ENCODE assay signal across 10 mouse cellular contexts in the genomic region with DNA sequence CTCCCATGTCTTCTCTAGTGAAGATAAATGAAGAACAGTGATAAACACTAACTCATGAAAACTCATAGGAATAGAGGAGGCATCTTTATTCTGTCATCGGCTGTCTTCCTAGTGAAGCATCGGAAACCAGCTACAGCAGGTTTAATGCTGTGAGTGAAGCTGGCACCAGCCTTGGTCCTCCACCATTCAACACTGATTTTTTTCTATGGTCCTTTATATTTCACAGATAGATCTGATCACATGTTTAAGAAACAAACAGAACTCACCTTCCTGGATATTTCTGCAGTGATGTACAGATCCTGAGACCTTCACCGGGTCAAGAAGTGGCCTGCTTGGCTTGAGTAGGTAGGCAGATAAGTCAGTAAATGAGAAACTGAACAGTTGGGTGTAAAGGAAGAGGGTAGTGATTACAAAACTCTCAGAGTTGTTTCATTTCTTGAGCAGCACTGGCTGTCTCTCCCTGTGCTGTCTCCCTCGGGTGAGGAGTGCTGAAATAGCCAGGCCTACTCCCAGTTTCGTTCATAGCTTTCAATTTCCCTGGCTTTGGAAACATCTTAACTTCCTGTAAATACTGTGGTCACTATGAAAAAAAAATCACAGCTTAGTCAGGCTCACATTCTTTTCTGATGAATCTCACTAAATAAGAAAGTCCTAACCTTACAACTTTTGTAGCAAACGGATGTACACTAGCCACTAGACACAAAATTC. TPM values are rescaled to one million over a fixed set of nuclear protein-coding genes. Genes with fewer than 3 reads are reported as not detected.
DNase-seq lines count a peak whose midpoint lies in the region; ATAC-seq and TF ChIP-seq lines count a peak whose summit lies in the region.
"Not testable (repeated sequence)": the region's sequence is repeated elsewhere in the genome, so short reads cannot be mapped to it uniquely, and the experiment has no call there.
"Had no signal": no experiment of that assay in that cellular context is flagged by ENCODE, and none has a peak within 500 bp of the region (broad histone marks: within the 10 kb centered on the region; RNA-seq: fewer than 3 reads in every experiment).

Gene Ifi211, minus strand, starts transcription at position 499 of the 708 bp plus-strand sequence.

- intact Hi-C loops in gastrocnemius, postnatal 14 days (cut with DNase I; ENCODE audit: low total_unique reads); heart, postnatal 14 days (cut with DNase I): not testable (repeated sequence)

- not testable (repeated sequence) for TF ChIP-seq CTCF in bone marrow macrophage, adult 2 months (IDR thresholded peaks at IDR 0.05; ENCODE audit: low read depth, low read length)

- peak; percentile 64 for ATAC-seq in monocyte, adult 5-6 weeks (replicated peaks; ENCODE audit: insufficient number of reproducible peaks, low FRiP score, low TSS enrichment, poor library complexity, severe bottlenecking)

- peak; percentile 73 for DNase-seq in Muller cell, postnatal 12 days (ENCODE audit: inconsistent ontology term)
- peak; percentile 21 for DNase-seq in gastrocnemius, postnatal 14 days
- peak; percentile 10 to 20 for DNase-seq in heart, postnatal 14 days
- DNase-seq in kidney, adult 8-10 months = peak; percentile 6 to 40
- DNase-seq in lung, adult 18-20 months = peak; percentile 22 to 24

- not testable (repeated sequence) for TF ChIP-seq POLR2A in bone marrow macrophage, adult 2 months (IDR thresholded peaks at IDR 0.05; ENCODE audit: borderline replicate concordance, low read depth, low read length)

- not testable (repeated sequence) for H3K4me1 ChIP-seq in bone marrow macrophage, adult 2 months (ENCODE audit: control insufficient read depth, insufficient read depth, low read length)

- peak within 1 kb of the TSS; percentile 5; the same call in 1 of the 2 replicates for H3K4me3 ChIP-seq in bone marrow macrophage, adult 2 months (ENCODE audit: insufficient read depth, low read length)

- H3K27ac ChIP-seq in bone marrow macrophage, adult 2 months (ENCODE audit: insufficient read depth, low read depth, low read length) = peak within 1 kb of the TSS; percentile 45

RNA-seq across cellular contexts. Expression of gene Ifi211, which starts in this region (rescaled TPM):
- 104 and 108 TPM in 2 replicates for polyA plus RNA-seq in bone marrow macrophage, adult 2 months (2012; ENCODE audit: insufficient read depth, insufficient read length, missing spikeins)
- total RNA-seq in gastrocnemius, postnatal 14 days (2021) = under 1 TPM; 0.88 to 1.00 TPM
- 1 to 10 TPM in 1 of 2 experiments, under 1 TPM in 1; 0.86 to 1.6 TPM for total RNA-seq in heart, postnatal 14 days (2021)
- total RNA-seq in monocyte, adult 5-6 weeks (2017) = 14.3 to 32.8 TPM (median 24.4 TPM) in 3 replicates
- total RNA-seq: layer of hippocampus, adult 18-20 months; left cerebral cortex, adult 18-20 months had no signal
- polyA plus RNA-seq: erythroblast, embryonic 14.5 days had no signal

Comparison
In these comparisons a context has a peak if more than half of its experiments do, and no peak if none do; other contexts are left out.
1. Peak in every context shown above with its lines: DNase-seq, ATAC-seq, H3K4me3 ChIP-seq and H3K27ac ChIP-seq.
2. Peak in DNase-seq in gastrocnemius, postnatal 14 days; RNA of the gene not detected or under 1 TPM.
3. DNase-seq: peak in every context shown above with its lines; median percentile 73 in Muller cell, postnatal 12 days; 23 in kidney, adult 8-10 months; 23 in lung, adult 18-20 months; 21 in gastrocnemius, postnatal 14 days; 15 in heart, postnatal 14 days.